19 mouse cellular contexts compared by ENCODE assay signal in genomic region chr5:92110818-92111355, GRCm38 (mm10). TPM values are rescaled to one million over a fixed set of nuclear protein-coding genes. Genes with fewer than 3 reads are reported as not detected.
DNase-seq lines count a peak whose midpoint lies in the region.
"Had no signal": no experiment of that assay in that cellular context is flagged by ENCODE, and none has a peak within 500 bp of the region (broad histone marks: within the 10 kb centered on the region; RNA-seq: fewer than 3 reads in every experiment).

No protein-coding gene starts in this region.

- DNase-seq in adrenal gland, postnatal 14 days: peak; percentile 46
- DNase-seq in adrenal gland, postnatal 25 days: no peak
- DNase-seq in kidney, postnatal 25 days: peak; percentile 39 to 54
- DNase-seq in kidney, adult 11 months: no peak
- DNase-seq in ovary, postnatal 36 days (ENCODE audit: low spot score): peak; percentile 51
- no peak for DNase-seq in ovary, postnatal 14 days (ENCODE audit: low spot score)
- no peak for DNase-seq in right cerebral cortex, adult 18-20 months
- no peak for DNase-seq in limb, embryonic 10.5 days (ENCODE audit: low spot score)
- DNase-seq: cerebellum, adult 9-10 months; heart, adult 2 months; heart, postnatal 4 days; lung, postnatal 10 days; thymus, postnatal 25 days had no signal

- 0 out of 2 replicates have a peak, but pooled peaks cover 2% of the 10 kb centered on the region for H3K36me3 ChIP-seq in limb, embryonic 10.5 days
- H3K36me3 ChIP-seq: embryonic facial prominence, embryonic 10.5 days; hindbrain, embryonic 15.5 days; limb, embryonic 13.5 days had no signal

- H3K9me3 ChIP-seq in limb, embryonic 10.5 days (replicated peaks): no peaks in the 10 kb centered on the region
- H3K9me3 ChIP-seq: embryonic facial prominence, embryonic 10.5 days; hindbrain, embryonic 15.5 days; limb, embryonic 13.5 days had no signal

- peaks cover 7% of the 10 kb centered on the region; the same call in 1 of the 2 replicates for H3K27me3 ChIP-seq in limb, embryonic 10.5 days (ENCODE audit: low read depth, poor library complexity, severe bottlenecking)
- H3K27me3 ChIP-seq: CH12.LX; hindbrain, embryonic 15.5 days; Patski had no signal

- H3K27ac ChIP-seq in limb, embryonic 10.5 days: no peak overlapping the region
- H3K27ac ChIP-seq: embryonic facial prominence, embryonic 10.5 days; heart, adult 2 months; hindbrain, embryonic 15.5 days; limb, embryonic 13.5 days had no signal

- H3K4me1 ChIP-seq in limb, embryonic 10.5 days: peaks cover 16% of the 10 kb centered on the region

- WGBS in limb, embryonic 10.5 days: 91% methylated on average over 5 of the region's 5 CpGs

- no peak overlapping the region for H3K4me3 ChIP-seq in limb, embryonic 10.5 days
- H3K4me3 ChIP-seq: embryonic facial prominence, embryonic 10.5 days; heart, adult 2 months; hindbrain, embryonic 15.5 days; limb, embryonic 13.5 days; megakaryocyte, embryonic 14.5 days had no signal

RNA-seq across cellular contexts. Expression of gene Uso1, which starts 26.9 kb away (rescaled TPM):
- total RNA-seq in adrenal gland, postnatal 14 days (2021): 72.1 and 77.0 TPM in 2 replicates
- 82.9 and 84.1 TPM in 2 replicates for total RNA-seq in adrenal gland, postnatal 25 days (2021)
- 39.0 and 44.7 TPM in 2 replicates for polyA plus RNA-seq in limb, embryonic 10.5 days (2016; fragmentation: Nextera tagmentation; extraction: Ambion mirVana)

RNA-seq across cellular contexts. Expression of gene G3bp2, which starts 27.4 kb away (rescaled TPM):
- 105 and 123 TPM in 2 replicates for total RNA-seq in adrenal gland, postnatal 14 days (2021)
- 133 and 158 TPM in 2 replicates for total RNA-seq in adrenal gland, postnatal 25 days (2021)
- 265 and 267 TPM in 2 replicates for polyA plus RNA-seq in limb, embryonic 10.5 days (2016; fragmentation: Nextera tagmentation; extraction: Ambion mirVana)

Comparison
In these comparisons a context has a peak if more than half of its experiments do, and no peak if none do; other contexts are left out.
1. DNase-seq: peak in adrenal gland, postnatal 14 days (single experiment), kidney, postnatal 25 days (2 of 2) and ovary, postnatal 36 days (single experiment); none in adrenal gland, postnatal 25 days (single experiment), kidney, adult 11 months (single experiment), ovary, postnatal 14 days (single experiment), right cerebral cortex, adult 18-20 months (single experiment) and limb, embryonic 10.5 days (single experiment).